Mouse (Mus musculus) large intestine, adult 2 months (tissue): Measurements from ENCODE around the gene Stx1a. TPM values are rescaled to one million over a fixed set of nuclear protein-coding genes. Genes with fewer than 3 reads are reported as not detected.

Experiments used
- DNase-seq: peaks from one replicate; pipeline ENCODE4 v3.0.0-alpha.2; 2012; ENCODE audit warnings: low read depth, low spot score
- WGBS: fragments of 180-500 bp; shearing (Covaris S2); methylation state at CpG from one replicate; pipeline ENCODE4 v1.1.7; 2018; 5-methylcytosine and 5-hydroxymethylcytosine counted together
- polyA plus RNA-seq: library from polyadenylated mRNA; depleted of rRNA; stranded (reverse); fragments of >200 nt; gene quantifications from 2 replicates; pipeline ENCODE4 v1.2.3, GENCODE M21; 2012

The Stx1a gene
- polyA plus RNA-seq, 1 experiment: 6.8 TPM

GRCm38 (mm10) chr5:135002151-135002550 is 21.1 kb upstream of the Stx1a start:
- no peak for DNase-seq
- WGBS: 20% methylated on average over 5 of the region's 5 CpGs

- DNase-seq: no peak
- WGBS: 30% methylated on average over 16 of the region's 16 CpGs
Observed at GRCm38 (mm10) chr5:135007802-135008571, 15.3 kb upstream of the Stx1a start.

GRCm38 (mm10) chr5:135008671-135009589 is 14.4 kb upstream of the Stx1a start, which contains the start of gene Abhd11:
TSS of gene Abhd11 (plus strand) at chr5:135009152.
- DNase-seq: peak; percentile 100
- under 1% methylated on average over 52 of the region's 52 CpGs for WGBS

- no peak for DNase-seq
Observed at GRCm38 (mm10) chr5:135009590-135010319, 13.5 kb upstream of the Stx1a start.

GRCm38 (mm10) chr5:135010320-135010709 is 13.0 kb upstream of the Stx1a start:
- 25% methylated on average over 7 of the region's 7 CpGs for WGBS

More at GRCm38 (mm10) chr5:135009590-135010319, 13.5 kb upstream of the Stx1a start:
- WGBS: 2% methylated on average over 37 of the region's 37 CpGs

GRCm38 (mm10) chr5:135010841-135011743 is 12.2 kb upstream of the Stx1a start:
- WGBS: 76% methylated on average over 25 of the region's 25 CpGs
- DNase-seq: no peak

More at GRCm38 (mm10) chr5:135010320-135010709, 13.0 kb upstream of the Stx1a start:
- DNase-seq: no peak

- 43% methylated on average over 26 of the region's 26 CpGs for WGBS
- no peak for DNase-seq
Observed at GRCm38 (mm10) chr5:135011809-135012613, 11.3 kb upstream of the Stx1a start.

GRCm38 (mm10) chr5:135012671-135013441 is 10.4 kb upstream of the Stx1a start:
- 9% methylated on average over 16 of the region's 16 CpGs for WGBS
- DNase-seq: peak; percentile 86

GRCm38 (mm10) chr5:135015497-135015896 is 7.8 kb upstream of the Stx1a start:
- DNase-seq: no peak
- WGBS: 15% methylated on average over 7 of the region's 7 CpGs

GRCm38 (mm10) chr5:135016224-135016759 is 7.0 kb upstream of the Stx1a start:
- no peak for DNase-seq
- WGBS: 34% methylated on average over 4 of the region's 4 CpGs

GRCm38 (mm10) chr5:135021814-135022213 is 1.5 kb upstream of the Stx1a start:
- DNase-seq: no peak
- 22% methylated on average over 6 of the region's 6 CpGs for WGBS

- no peak for DNase-seq
- 45% methylated on average over 11 of the region's 11 CpGs for WGBS
Observed at GRCm38 (mm10) chr5:135024665-135025224, 1.5 kb downstream of the Stx1a start.

- WGBS: 40% methylated on average over 7 of the region's 7 CpGs
Observed at GRCm38 (mm10) chr5:135025899-135026298, 2.6 kb downstream of the Stx1a start.

GRCm38 (mm10) chr5:135029007-135029854 is 5.9 kb downstream of the Stx1a start:
- no peak for DNase-seq
- WGBS: 37% methylated on average over 18 of the region's 18 CpGs

More at GRCm38 (mm10) chr5:135025899-135026298, 2.6 kb downstream of the Stx1a start:
- no peak for DNase-seq

- 86% methylated on average over 5 of the region's 5 CpGs for WGBS
- DNase-seq: no peak
Observed at GRCm38 (mm10) chr5:135032581-135032980, 9.3 kb downstream of the Stx1a start.

GRCm38 (mm10) chr5:135034593-135034992 is 11.3 kb downstream of the Stx1a start:
- DNase-seq: no peak
- 98% methylated on average over 2 of the region's 2 CpGs for WGBS
